Mouse (Mus musculus) T-helper 1 cell (primary cell): ENCODE data around the gene Slx1b.
"Not testable (repeated sequence)": the region's sequence is repeated elsewhere in the genome, so short reads cannot be mapped to it uniquely, and the experiment has no call there.

Experiments used
- in situ Hi-C: fragments of 300-600 bp; cut with MboI, MseI; formaldehyde crosslinking; loops from one replicate; pipeline ENCODE4 v1.15.1; 2025; ENCODE audit warnings: high pct_unique_total_duplicates

Gene Slx1b

DNA sequence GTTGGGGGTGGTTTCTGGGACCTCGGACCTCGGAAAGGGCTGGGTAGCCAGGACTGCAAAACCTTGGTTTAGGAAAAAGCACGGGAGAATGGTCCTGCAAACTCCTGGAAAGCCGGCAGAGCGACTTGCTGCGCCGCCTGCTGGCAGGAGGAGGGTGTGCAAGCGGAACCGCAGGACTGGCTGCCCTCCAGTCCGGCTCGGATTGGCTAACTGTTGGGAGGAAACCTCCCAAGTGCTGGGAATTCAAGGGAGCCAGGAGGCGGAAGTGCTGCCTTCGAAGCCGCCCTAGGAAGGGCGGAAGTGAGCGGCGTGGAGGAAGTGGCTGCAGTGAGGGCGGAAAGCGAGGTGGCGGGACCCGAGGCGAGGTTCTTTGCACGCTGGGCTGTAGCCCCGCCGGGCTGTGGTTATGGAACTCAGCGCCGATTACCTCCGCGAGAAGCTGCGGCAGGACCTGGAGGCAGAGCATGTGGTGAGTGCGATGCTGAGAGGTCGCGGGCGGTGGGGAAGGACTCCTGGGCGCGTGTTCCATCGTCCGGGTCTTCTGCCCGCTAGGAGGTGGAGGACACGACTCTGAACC, at the start of gene Slx1b:
Slx1b (minus strand) TSS at position 154 of the 577 bp plus-strand sequence.
- in situ Hi-C loops = no loop called here

DNA sequence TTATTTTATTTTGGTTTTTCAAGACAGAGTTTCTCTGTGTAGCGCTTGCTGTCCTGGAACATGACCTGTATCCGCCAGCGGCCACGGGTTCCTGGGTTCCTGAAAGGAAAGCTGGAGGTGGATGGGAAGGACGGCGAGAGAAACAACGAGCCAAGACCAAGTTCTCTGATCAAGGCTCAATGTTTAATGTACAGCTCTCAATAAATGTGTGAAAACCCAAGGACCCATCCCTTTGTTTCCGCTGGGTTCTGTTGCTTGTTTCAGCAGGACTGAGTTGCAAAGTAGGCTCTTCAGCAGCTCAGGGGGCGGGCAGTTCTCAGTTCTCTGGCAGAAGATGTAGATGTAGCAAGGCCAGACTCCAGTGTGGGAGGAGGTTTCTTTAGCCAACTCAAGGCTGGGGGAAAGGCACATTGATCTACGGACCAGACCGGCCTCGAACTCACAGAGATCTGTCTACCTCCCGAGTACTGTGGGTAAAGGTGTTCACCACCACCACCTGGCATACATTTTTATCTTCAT, 46.4 kb upstream of the Slx1b start:
- in situ Hi-C loops = no loop called here

DNA sequence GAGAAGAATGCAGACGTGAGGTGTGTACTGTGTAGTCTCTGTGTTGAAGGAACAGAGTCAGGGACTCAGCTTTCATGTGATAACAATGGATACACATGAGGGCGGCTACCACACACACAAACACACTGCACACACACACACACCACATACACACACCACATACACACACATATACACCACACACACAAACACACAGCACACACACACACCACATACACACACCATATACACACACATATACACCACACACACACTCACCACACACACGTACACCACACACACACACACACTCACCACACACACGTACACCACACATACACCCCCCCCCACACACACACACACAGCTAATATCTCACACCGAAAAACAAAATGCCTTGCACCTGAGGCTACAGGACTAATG, 45.9 kb upstream of the Slx1b start:
- in situ Hi-C loops = no loop called here

DNA sequence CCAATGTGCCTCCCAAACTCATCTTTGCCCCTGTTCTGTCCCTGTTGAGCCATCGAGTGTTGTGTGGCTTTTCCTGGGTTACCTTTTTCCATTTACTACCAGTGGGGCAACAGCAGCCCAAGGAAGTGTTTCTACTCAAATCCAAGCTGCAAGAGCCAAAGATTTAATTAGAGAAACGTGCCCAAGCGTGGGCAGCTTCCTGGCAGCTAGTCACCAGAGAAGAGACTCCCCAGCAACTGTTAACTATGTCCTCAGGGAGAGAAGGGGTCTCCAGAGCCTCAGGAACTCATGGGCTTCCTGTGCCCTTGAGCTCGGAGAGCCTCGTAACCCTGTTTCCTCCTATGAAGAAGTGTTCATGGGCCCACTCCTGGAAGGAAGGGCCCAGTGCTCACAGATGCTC, 45.4 kb upstream of the Slx1b start:
- in situ Hi-C loops = no loop called here

DNA sequence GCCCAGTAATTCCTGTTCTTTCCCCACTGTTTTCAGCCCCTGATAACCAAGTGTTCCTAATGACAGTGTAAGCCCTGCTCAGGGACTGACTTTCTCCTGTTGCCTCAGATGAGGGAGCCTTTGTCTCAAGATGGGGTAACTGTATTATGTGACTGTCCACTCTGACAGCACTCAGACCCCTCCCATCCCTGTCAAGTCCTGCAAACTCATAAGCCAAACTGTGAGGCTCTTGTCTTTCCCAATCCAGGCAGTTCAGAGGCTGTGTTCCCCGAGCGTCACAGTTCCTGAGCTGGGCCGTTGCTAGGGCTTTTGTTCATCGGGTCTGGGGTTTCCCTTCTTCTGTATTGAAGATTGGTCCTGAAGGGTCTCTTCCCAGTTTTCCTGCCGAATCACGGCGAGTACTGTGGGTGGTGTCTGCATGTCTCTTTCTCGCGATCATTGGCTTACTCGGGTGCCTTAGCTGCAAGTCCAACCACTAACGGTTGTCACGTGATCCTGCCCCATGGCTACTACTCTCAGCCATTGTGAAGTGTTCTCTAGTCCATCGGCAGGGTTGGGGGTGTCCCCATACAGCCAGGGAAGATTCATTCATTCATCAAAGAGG, 44.6 kb upstream of the Slx1b start:
- in situ Hi-C loops = no loop called here

DNA sequence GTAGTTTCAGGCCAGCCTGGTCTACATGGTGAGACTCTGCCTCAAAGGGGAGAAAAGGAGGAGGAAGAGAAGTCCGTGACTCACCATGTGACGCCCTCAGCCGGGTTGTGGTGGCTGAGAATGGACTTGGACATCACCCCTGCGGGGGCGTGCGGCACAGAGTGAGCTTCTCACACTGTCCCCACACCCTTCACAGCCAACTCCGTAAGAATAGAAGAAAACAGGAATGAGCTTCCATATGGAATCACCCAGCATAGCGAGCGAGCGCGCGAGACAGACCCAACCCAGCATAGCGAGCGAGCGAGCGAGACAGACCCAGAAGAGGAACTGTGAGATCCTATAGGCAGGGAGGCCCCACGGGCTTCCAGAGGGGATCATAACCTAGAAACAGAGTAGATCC, 44.0 kb upstream of the Slx1b start:
- in situ Hi-C loops = no loop called here

DNA sequence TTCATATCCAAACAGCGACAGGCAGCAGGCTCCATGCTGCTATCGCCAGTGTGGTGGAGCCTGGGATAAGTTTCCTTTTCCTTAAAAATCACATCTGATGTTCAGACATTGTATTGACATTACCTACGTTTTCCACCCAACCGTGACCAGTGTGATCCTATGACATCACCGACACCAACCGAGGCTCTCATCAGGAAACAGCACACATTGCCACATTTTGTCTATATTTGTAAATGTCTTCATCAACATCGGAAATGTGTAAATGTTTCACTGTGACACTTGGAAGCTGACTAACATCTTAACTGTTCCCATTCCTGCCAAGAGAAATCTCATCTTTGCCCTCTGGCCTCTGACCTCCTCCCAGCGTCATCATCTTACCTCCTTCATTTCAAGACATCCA, 40.5 kb upstream of the Slx1b start:
- in situ Hi-C loops = no loop called here

DNA sequence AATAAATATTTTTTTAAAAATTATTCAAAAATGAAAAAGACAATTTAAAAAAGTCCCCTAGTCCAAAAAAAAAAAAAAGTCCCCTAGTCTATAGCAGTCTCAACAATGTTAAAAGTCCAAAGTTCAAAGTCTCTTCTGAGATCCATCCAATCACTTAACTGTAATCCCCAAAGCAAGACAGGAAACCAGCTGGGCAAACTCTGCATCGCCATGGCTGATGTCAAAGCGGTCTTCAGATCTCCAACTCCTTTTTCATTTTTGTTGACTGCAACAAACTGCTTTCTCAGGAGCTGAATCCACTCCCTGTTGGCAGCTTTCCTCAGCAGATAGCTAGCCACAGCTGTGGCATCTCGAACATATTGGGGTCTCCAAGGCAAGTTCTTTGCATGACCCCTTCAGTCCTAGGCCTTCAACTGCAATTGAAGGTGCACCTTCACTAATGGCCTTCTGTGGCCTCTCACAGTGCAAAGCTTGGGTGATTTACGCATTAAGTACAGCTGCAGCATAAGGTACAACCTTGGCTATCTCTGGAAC, 34.7 kb upstream of the Slx1b start:
- in situ Hi-C loops = not testable (repeated sequence)

DNA sequence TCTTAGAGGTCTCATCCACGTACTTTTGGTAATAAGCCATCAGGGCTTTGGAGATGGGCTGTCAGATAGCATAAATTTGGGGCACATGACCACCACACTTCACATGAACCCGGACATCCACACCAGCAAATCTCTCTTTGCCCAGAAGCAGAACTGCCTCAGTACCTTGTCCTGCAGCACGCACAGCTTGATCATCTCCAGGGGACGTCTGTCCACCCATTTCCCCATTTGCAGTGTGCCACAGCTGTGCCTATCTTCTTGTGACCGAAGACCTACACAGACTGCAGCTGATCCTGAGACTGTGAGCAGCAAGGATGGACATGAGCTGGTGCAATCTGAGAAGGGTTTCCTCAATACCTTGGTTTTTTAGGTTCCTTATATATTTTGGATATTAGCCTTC, 30.1 kb upstream of the Slx1b start:
- in situ Hi-C loops = no loop called here

DNA sequence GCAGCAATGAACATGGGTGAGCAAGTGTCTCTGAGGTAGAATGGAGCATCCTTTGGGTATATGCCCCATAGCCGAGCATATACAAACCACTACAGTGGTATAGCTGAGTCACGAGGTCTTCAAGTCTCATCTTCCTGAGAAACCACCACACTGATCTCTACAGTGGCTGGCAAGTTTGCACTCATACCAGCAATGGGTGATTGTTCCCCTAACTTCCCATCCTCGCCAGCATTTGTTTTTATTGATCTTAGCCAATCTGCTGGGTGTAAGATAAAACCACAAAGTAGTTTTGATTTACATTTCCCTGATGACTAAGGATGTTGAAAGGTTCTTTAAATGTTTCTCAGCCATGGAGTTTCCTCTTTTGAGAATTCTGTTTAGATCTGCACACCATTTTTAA, 29.5 kb upstream of the Slx1b start:
- in situ Hi-C loops = no loop called here

DNA sequence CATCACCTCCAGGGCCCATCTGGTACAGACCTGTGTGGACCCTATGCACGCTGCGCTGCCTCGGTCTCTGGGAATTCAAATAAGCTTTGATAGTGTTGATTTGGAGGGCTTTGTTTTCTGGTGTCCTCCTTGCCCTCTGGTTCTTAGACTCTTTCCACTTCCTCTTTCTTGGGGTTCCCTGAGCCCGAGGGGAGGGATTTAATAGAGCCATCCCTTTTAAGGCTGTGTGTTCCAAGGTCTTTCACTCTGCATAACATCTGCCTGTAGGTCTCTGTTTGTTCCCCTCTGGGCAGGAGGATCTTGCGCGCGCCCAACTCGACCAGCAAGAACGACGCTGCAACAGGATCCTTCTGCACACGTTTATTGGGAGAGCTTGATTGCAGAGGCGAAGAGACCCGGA, 26.1 kb upstream of the Slx1b start:
- in situ Hi-C loops = no loop called here

DNA sequence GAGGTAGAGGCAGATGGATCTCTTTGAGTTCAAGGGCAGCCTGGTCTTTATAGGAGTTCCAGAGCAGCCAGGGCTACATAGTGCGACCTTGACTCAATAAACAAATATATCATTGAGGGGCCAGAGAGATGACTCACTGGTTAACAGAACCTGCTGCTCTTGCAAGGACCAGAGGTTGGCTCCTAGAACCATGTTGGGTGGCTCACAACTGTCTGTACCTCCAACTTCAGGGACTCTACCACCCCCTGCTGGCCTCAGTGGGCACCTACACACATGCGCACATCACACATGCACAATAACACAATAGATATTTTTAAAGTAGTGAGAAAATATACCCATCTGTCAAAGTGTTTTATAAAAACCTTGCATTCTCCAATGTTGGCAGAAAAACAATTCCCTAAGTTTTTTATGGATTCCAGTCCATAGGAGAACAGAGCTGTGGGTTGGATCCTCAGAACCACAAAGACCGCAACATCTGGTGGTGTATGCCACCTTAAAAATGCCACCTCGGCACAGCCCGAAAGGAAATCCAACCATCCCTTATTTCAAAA, 23.3 kb upstream of the Slx1b start:
- in situ Hi-C loops = no loop called here

DNA sequence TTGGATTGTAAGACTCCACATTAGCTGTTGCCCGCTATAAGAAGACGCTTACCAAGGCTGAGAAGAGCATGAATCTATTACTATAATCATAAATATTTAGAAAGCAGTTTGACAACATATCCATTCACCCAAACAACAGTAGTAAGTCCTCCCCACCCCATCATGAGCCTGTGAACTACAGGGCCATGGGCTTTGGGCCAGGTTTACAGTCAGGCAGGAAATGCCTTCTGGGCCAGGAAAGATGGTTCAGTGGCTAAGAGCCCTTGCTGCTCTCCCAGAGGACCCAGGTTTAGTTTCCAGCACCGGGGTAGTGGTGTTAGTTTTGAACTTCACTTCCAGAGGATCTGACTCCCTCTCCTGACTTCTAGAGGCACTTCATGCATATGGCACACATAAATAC, 22.0 kb upstream of the Slx1b start:
- in situ Hi-C loops = no loop called here

DNA sequence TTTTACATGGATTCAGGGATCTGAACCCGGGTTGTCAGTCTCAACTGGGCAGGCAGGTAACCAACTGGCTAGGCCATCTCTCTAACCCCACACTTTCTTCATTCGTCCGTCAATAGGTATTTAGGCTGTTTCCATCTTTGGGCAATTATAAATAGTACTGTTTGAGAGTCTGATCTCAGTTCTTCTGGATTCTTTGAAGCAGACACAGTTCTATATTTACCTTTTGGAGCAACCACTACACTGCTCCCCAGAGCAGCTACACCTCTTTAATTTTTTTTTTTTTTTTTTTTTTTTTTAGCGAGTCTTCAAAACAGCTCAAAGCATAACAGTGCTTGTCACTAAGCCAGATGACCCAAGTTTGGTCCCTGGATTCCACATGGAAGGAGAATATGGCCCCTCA, 20.1 kb upstream of the Slx1b start:
- in situ Hi-C loops = no loop called here

DNA sequence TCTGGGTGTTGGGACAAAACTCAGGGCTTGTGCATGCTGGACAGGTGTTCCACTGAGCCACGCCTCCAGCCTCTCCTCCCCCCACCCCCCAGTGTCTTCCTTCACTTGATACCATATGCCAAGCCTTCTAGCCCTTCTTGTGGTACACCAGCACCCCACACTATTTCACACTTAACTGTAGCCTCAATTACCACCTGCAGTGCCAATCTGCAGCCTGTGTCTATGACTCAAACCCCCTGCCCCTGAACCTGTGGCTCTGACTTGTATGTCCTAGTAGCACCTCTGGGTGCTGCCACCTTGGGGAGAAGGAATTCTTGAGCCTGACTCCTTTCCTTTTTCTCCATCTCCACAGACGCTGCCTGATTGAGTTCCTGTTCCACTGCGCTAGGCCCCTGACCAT, 16.3 kb upstream of the Slx1b start:
- in situ Hi-C loops = no loop called here

DNA sequence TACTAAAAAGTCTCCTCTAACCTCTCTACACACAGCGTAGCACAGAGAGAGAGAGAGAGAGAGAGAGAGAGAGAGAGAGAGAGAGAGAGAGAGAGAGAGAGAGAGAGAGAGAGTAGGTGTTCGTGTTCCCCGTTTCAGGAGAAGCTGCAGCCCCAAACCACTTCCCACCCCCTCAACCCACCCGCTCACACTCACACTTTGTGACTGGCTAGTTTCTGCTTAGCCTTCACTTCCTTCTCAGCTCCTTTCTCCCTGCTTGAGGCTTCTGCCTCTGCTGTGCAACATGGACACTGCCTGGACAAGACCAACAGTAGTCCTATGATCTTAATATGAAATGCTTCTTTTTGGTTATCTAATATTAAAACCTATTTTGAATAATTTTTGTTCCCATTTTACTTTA, 14.7 kb upstream of the Slx1b start:
- in situ Hi-C loops = no loop called here

DNA sequence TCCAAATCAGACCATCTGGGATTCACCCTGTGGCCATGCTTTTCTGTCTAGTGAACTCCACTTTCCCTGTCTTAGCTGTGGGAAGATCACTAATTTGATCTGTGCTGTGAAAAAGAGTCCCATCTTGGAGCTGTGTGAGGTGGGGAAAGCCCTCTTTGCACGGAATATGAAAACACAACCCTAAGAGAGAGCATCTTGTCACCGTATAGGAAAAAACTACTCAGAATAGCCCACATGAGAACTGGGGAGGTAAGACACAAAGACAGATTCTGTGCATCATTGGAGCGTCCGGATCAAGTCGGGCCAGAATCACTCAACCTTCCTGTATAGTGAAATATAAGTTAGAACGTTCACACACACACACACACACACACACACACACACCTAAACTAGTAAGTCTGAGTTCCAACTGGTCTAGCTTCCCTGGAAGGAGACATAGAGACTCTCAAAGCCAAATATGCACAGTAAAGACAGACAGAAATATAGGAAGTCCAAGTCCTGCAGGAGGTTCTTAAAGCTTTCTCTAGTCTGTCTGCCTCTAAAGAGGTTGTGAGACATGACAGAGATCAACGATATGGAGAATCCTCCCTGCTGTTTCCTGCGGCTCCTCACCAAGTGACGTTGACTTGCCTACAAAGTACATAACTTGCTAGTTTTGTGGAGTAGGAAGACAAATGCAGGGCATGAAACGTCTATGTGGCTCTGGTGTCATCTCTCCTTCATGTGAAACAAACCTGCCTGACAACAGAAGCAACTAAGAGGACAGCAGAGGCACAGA, 12.8 kb upstream of the Slx1b start:
- in situ Hi-C loops = loop anchor here (5.0 kb wide), 1 partner anchor 49 kb away; the partner anchor contains the start of gene Mapk3

DNA sequence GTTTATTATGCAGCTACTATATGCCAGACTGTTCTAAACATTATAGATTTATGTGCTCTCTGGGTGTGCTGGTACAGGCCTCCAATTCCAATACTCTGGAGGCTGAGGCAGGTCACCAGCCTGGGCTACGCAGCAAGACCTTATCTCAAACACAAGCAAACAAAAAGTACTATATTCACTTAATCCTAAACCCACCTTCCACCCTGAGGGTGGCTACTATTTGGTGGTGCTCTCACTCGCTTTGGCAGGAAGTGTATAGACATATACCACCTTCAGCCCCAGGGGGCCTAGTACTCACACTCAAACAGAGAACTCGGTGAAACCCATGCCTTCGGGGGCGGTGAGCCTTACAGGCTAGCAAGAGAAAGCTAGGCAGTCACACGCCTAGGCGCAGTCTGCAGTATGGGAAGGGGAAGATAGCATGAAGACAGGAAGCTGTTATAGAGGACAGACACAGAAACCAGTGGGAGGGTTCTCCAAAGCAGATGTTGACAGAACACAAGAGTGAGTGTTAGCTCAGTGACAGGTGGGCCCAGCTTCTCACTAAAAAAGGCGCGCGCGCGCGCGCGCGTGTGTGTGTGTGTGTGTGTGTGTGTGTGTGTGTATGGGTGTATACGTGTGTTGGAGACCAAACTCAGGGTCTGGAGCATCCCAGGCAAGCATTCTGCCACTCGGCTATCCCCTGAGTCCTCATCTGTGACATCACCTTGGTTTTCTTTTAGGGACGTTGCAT, 12.0 kb upstream of the Slx1b start, which contains the start of gene Coro1a:
Coro1a (minus strand) TSS at position 346 of the 733 bp plus-strand sequence.
- in situ Hi-C loops = loop anchor here (5.0 kb wide), 1 partner anchor 50 kb away; the partner anchor contains the start of gene Mapk3

DNA sequence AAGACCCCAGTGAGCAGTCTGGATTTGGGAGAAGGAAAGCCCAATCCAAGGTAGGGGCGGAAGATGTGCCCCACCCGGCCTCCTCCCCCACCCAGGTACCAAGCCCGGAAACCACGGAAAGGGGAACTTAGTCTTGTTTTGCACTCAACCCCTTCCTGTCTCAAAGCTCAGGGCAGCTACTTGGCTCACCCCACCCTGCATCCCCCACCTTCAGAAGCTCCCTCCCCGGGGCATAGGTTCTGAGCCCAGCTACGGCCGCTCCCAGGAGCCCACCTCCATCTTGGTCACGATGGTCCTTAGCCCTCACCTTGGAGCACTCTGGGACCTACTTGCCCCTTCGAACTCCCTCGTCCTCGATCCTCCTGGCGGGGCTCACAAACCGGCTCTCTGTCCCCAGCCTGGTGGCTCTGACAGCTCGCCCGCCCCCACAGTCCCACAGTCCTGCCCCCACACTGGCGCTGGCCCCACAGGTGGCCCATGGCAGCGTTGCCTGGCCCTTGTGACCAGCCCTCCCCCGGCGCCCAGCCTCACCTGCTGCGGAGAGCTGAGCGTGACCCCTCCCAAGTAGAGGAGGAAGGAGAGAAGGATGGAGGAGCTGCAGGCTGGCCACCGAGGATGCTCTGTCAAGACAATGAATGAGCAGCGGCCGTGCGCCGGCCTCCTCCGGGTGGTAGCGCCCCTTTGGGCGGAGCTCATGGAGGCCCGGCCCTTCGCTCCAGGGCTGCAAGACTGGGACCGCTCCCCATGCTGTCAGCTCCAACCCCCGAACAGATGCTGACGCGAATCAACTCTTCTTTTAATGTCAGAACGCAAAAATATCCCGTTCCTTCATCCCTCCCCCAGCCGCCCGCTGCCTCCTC, 8.8 kb upstream of the Slx1b start:
- in situ Hi-C loops = loop anchor here (5.0 kb wide), 1 partner anchor 493 kb away; the partner anchor contains the start of gene Cd2bp2

DNA sequence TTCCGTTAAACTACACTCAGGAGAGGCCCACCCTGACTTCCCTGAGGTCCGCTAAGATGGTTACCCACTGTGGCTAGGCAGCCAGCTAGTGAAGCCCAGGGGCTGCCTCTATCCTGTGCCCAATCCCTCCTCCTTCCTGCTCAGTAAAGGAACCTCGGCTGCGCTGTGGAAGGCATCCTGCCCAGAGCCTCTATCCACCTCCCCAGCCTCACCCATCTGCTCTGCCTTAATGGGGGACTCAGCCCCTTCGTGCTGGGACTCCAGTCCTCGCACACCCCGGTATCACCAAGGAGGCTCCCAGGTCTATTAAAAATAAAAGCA, 8.1 kb upstream of the Slx1b start:
- in situ Hi-C loops = loop anchor here (5.0 kb wide), 1 partner anchor 494 kb away; the partner anchor contains the start of gene Cd2bp2
